Mouse (Mus musculus): ENCODE results near the gene Mipep. TPM values are rescaled to one million over a fixed set of nuclear protein-coding genes. Genes with fewer than 3 reads are reported as not detected.

The Mipep gene
- polyA plus RNA-seq, 1 experiment = not detected

GRCm38 (mm10) chr14:60804978-60805377 is 20.6 kb downstream of the Mipep start:
- no peak for TF ChIP-seq POLR2A (IDR thresholded peaks at IDR 0.05; ENCODE audit: insufficient read depth, low read depth, low read length)
- TF ChIP-seq CTCF (IDR thresholded peaks at IDR 0.05; ENCODE audit: insufficient read depth, low read depth, low read length) = no peak
- 88% methylated on average over 9 of the region's 9 CpGs for WGBS
- peaks cover 2% of the 10 kb centered on the region; the same call in 1 of the 2 replicates for H3K4me1 ChIP-seq (ENCODE audit: control insufficient read depth, insufficient read depth, low read length)
- no peak overlapping the region for H3K27ac ChIP-seq (ENCODE audit: insufficient read depth, low read depth, low read length)
- no peak overlapping the region for H3K4me3 ChIP-seq (ENCODE audit: insufficient read depth, low read depth, low read length)

- 87% methylated on average over 1 of the region's 1 CpGs for WGBS
- Histone ChIP-seq H3K27ac (ENCODE audit: insufficient read depth, low read depth, low read length) (no peak overlapping the region), H3K4me3 (ENCODE audit: insufficient read depth, low read depth, low read length) (no peak overlapping the region), H3K4me1 (ENCODE audit: control insufficient read depth, insufficient read depth, low read length) (peaks cover 2% of the 10 kb centered on the region; the same call in 1 of the 2 replicates)
- TF ChIP-seq CTCF (IDR thresholded peaks at IDR 0.05; ENCODE audit: insufficient read depth, low read depth, low read length) = no peak
- TF ChIP-seq POLR2A (IDR thresholded peaks at IDR 0.05; ENCODE audit: insufficient read depth, low read depth, low read length) = no peak
These were observed 21.5 kb downstream of the Mipep start for GRCm38 (mm10) chr14:60805871-60806270.

GRCm38 (mm10) chr14:60806891-60807344 is 22.5 kb downstream of the Mipep start:
- peaks cover 2% of the 10 kb centered on the region; the same call in 1 of the 2 replicates for H3K4me1 ChIP-seq (ENCODE audit: control insufficient read depth, insufficient read depth, low read length)
- H3K4me3 ChIP-seq (ENCODE audit: insufficient read depth, low read depth, low read length) = no peak overlapping the region
- no peak overlapping the region for H3K27ac ChIP-seq (ENCODE audit: insufficient read depth, low read depth, low read length)
- TF ChIP-seq POLR2A (IDR thresholded peaks at IDR 0.05; ENCODE audit: insufficient read depth, low read depth, low read length) (no peak), CTCF (IDR thresholded peaks at IDR 0.05; ENCODE audit: insufficient read depth, low read depth, low read length) (no peak)
- whole genome bisulfite sequencing = 55% methylated on average over 11 of the region's 11 CpGs

GRCm38 (mm10) chr14:60809881-60810280 is 25.5 kb downstream of the Mipep start:
- Histone ChIP-seq H3K27ac (ENCODE audit: insufficient read depth, low read depth, low read length) (no peak overlapping the region), H3K4me3 (ENCODE audit: insufficient read depth, low read depth, low read length) (no peak overlapping the region), H3K4me1 (ENCODE audit: control insufficient read depth, insufficient read depth, low read length) (peaks cover 2% of the 10 kb centered on the region; the same call in 1 of the 2 replicates)
- WGBS = 96% methylated on average over 8 of the region's 8 CpGs
- TF ChIP-seq POLR2A (IDR thresholded peaks at IDR 0.05; ENCODE audit: insufficient read depth, low read depth, low read length) (no peak), CTCF (IDR thresholded peaks at IDR 0.05; ENCODE audit: insufficient read depth, low read depth, low read length) (no peak)

- TF ChIP-seq POLR2A (IDR thresholded peaks at IDR 0.05; ENCODE audit: insufficient read depth, low read depth, low read length) (no peak), CTCF (IDR thresholded peaks at IDR 0.05; ENCODE audit: insufficient read depth, low read depth, low read length) (no peak)
- WGBS = 94% methylated on average over 4 of the region's 4 CpGs
These were observed 27.2 kb downstream of the Mipep start for GRCm38 (mm10) chr14:60811547-60811946.

GRCm38 (mm10) chr14:60815098-60815497 is 30.7 kb downstream of the Mipep start:
- Histone ChIP-seq H3K4me3 (ENCODE audit: insufficient read depth, low read depth, low read length) (no peak overlapping the region), H3K4me1 (ENCODE audit: control insufficient read depth, insufficient read depth, low read length) (no peaks in the 10 kb centered on the region; the same call in 1 of the 2 replicates), H3K27ac (ENCODE audit: insufficient read depth, low read depth, low read length) (no peak overlapping the region)
- 93% methylated on average over 5 of the region's 5 CpGs for WGBS
- TF ChIP-seq POLR2A (IDR thresholded peaks at IDR 0.05; ENCODE audit: insufficient read depth, low read depth, low read length) = no peak

More at GRCm38 (mm10) chr14:60811547-60811946, 27.2 kb downstream of the Mipep start:
- H3K4me1 ChIP-seq (ENCODE audit: control insufficient read depth, insufficient read depth, low read length) = peaks cover 2% of the 10 kb centered on the region; the same call in 1 of the 2 replicates
- H3K4me3 ChIP-seq (ENCODE audit: insufficient read depth, low read depth, low read length) = no peak overlapping the region
- H3K27ac ChIP-seq (ENCODE audit: insufficient read depth, low read depth, low read length) = no peak overlapping the region

- Histone ChIP-seq H3K27ac (ENCODE audit: insufficient read depth, low read depth, low read length) (no peak overlapping the region), H3K4me1 (ENCODE audit: control insufficient read depth, insufficient read depth, low read length) (no peaks in the 10 kb centered on the region; the same call in 1 of the 2 replicates), H3K4me3 (ENCODE audit: insufficient read depth, low read depth, low read length) (no peak overlapping the region)
- WGBS = 73% methylated on average over 5 of the region's 5 CpGs
- TF ChIP-seq POLR2A (IDR thresholded peaks at IDR 0.05; ENCODE audit: insufficient read depth, low read depth, low read length) (no peak), CTCF (IDR thresholded peaks at IDR 0.05; ENCODE audit: insufficient read depth, low read depth, low read length) (no peak)
These were observed 33.7 kb downstream of the Mipep start for GRCm38 (mm10) chr14:60818045-60818444.

- 89% methylated on average over 2 of the region's 2 CpGs for WGBS
- Histone ChIP-seq H3K4me1 (ENCODE audit: control insufficient read depth, insufficient read depth, low read length) (no peaks in the 10 kb centered on the region), H3K27ac (ENCODE audit: insufficient read depth, low read depth, low read length) (no peak overlapping the region), H3K4me3 (ENCODE audit: insufficient read depth, low read depth, low read length) (no peak overlapping the region)
- TF ChIP-seq CTCF (IDR thresholded peaks at IDR 0.05; ENCODE audit: insufficient read depth, low read depth, low read length) (no peak), POLR2A (IDR thresholded peaks at IDR 0.05; ENCODE audit: insufficient read depth, low read depth, low read length) (no peak)
These were observed 45.7 kb downstream of the Mipep start for GRCm38 (mm10) chr14:60830096-60830495.

- H3K4me1 ChIP-seq (ENCODE audit: control insufficient read depth, insufficient read depth, low read length) = no peaks in the 10 kb centered on the region; the same call in 1 of the 2 replicates
- 58% methylated on average over 6 of the region's 6 CpGs for WGBS
- no peak for TF ChIP-seq POLR2A (IDR thresholded peaks at IDR 0.05; ENCODE audit: insufficient read depth, low read depth, low read length)
- TF ChIP-seq CTCF (IDR thresholded peaks at IDR 0.05; ENCODE audit: insufficient read depth, low read depth, low read length) = no peak
- H3K4me3 ChIP-seq (ENCODE audit: insufficient read depth, low read depth, low read length) = no peak overlapping the region
- no peak overlapping the region for H3K27ac ChIP-seq (ENCODE audit: insufficient read depth, low read depth, low read length)
These were observed 52.3 kb downstream of the Mipep start for GRCm38 (mm10) chr14:60836709-60837108.

- Histone ChIP-seq H3K4me3 (ENCODE audit: insufficient read depth, low read depth, low read length) (no peak overlapping the region), H3K4me1 (ENCODE audit: control insufficient read depth, insufficient read depth, low read length) (peaks cover 3% of the 10 kb centered on the region), H3K27ac (ENCODE audit: insufficient read depth, low read depth, low read length) (no peak overlapping the region)
- TF ChIP-seq CTCF (IDR thresholded peaks at IDR 0.05; ENCODE audit: insufficient read depth, low read depth, low read length) = no peak
- no peak for TF ChIP-seq POLR2A (IDR thresholded peaks at IDR 0.05; ENCODE audit: insufficient read depth, low read depth, low read length)
- WGBS = 86% methylated on average over 8 of the region's 8 CpGs
These were observed 55.3 kb downstream of the Mipep start for GRCm38 (mm10) chr14:60839654-60840053.
